Mouse (Mus musculus) ES-E14 (cell line): Measurements from ENCODE around the gene Asz1. TPM values are rescaled to one million over a fixed set of nuclear protein-coding genes. Genes with fewer than 3 reads are reported as not detected.

ENCODE experiments used
- DNase-seq: peaks from one replicate; pipeline ENCODE4 v3.0.0-alpha.2; 2013; ENCODE audit warnings: low read depth, low spot score
- H3K27ac ChIP-seq: 2 replicates; pipeline ENCODE4 v1.5.1; 2012; ENCODE audit warnings: low read depth, mild to moderate bottlenecking, low read length, moderate library complexity, mixed read lengths; ENCODE audit not compliant: poor library complexity, insufficient read depth, severe bottlenecking
- H3K36me3 ChIP-seq: 2 replicates; pipeline ENCODE4 v1.6.1; 2012; ENCODE audit warnings: mild to moderate bottlenecking, low read length, moderate library complexity, mixed read lengths; ENCODE audit not compliant: control insufficient read depth, poor library complexity, insufficient read depth, severe bottlenecking
- H3K4me1 ChIP-seq, 2 experiments: fragments of 150-350 bp in 1 of 2; sonication (generic) in 1 of 2; 2 replicates each; pipeline ENCODE4 v1.6.1; 2012; ENCODE audit warnings: low read length in 2 of 2, mild to moderate bottlenecking in 1 of 2, mixed read lengths in 1 of 2; ENCODE audit not compliant: control insufficient read depth in 2 of 2, insufficient read depth in 2 of 2, poor library complexity in 1 of 2
- H3K4me3 ChIP-seq, 2 experiments: fragments of 150-350 bp in 1 of 2; sonication (generic) in 1 of 2; 2 replicates each; pipeline ENCODE4 v1.5.1; 2012; ENCODE audit warnings: low read length in 2 of 2, low read depth in 1 of 2, mild to moderate bottlenecking in 1 of 2, mixed read lengths in 1 of 2; ENCODE audit not compliant: insufficient read depth in 1 of 2, poor library complexity in 1 of 2, severe bottlenecking in 1 of 2
- H3K9ac ChIP-seq: 2 replicates; pipeline ENCODE4 v1.6.1; 2012; ENCODE audit warnings: low read depth, mild to moderate bottlenecking, low read length, mixed read lengths; ENCODE audit not compliant: poor library complexity, insufficient read depth, severe bottlenecking
- H3K9me3 ChIP-seq: fragments of 150-350 bp; sonication (generic); 2 replicates; pipeline ENCODE4 v1.6.1; 2012; ENCODE audit warnings: low read depth, mild to moderate bottlenecking, low read length; ENCODE audit not compliant: control insufficient read depth, insufficient read depth
- CHD2 ChIP-seq: IDR thresholded peaks from 2 replicates; pipeline ENCODE4 v1.6.1; 2014; ENCODE audit warnings: mild to moderate bottlenecking, low read depth, low read length, inconsistent platforms
- HCFC1 ChIP-seq: IDR thresholded peaks from 2 replicates; pipeline ENCODE4 v1.6.1; 2012; ENCODE audit warnings: low read length, inconsistent platforms, borderline replicate concordance; ENCODE audit not compliant: insufficient read depth
- MAFK ChIP-seq: IDR thresholded peaks from 2 replicates; pipeline ENCODE4 v1.6.1; 2014; ENCODE audit warnings: mild to moderate bottlenecking, low read depth, low read length, inconsistent platforms; ENCODE audit not compliant: insufficient read depth
- ZC3H11A ChIP-seq: IDR thresholded peaks from 2 replicates; pipeline ENCODE4 v1.6.1; 2012; ENCODE audit warnings: low read depth, mild to moderate bottlenecking, inconsistent platforms, low read length, borderline replicate concordance
- ZNF384 ChIP-seq: IDR thresholded peaks from 2 replicates; pipeline ENCODE4 v1.6.1; 2012; ENCODE audit warnings: low read depth, low read length, inconsistent platforms
- in situ Hi-C, 2 experiments: fragments of 600-800 bp; cut with MboI; formaldehyde crosslinking; loops; one replicate each; pipeline ENCODE4 v1.15.1; 2025; ENCODE audit warnings: low sequenced_read_pairs in 2 of 2, inconsistent platforms in 1 of 2; ENCODE audit not compliant: unreplicated experiment in 2 of 2
- total RNA-seq: library from RNA; depleted of rRNA; stranded (reverse); fragments of 300-350 nt; gene quantifications from 2 replicates; pipeline ENCODE4 v1.2.3, GENCODE M21; 2012

The Asz1 gene
- total RNA-seq, 1 experiment: 1.6 TPM

DNA sequence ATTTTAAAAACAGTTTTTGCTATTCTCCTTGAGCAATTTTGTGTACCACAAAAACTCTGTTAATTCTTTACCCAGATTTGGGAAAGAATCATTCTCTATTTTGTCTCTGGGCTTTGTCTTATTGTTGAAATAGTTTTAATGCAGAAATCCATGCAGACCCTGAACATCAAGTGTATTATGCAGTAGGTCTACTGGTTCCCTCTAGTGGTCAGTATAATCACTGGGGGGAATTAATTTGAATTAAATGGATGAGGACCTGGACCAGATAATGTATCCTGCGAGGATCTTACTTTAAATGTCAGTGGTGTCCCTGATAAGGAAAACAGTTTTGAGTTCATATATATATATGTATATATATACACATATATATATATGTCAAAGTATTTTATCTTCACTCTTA lies 30.2 kb downstream of the Asz1 start:
- in situ Hi-C loops: loop anchor here in 1 of 2 experiments (25.0 kb wide), 1 partner anchor 734 kb away; no protein-coding TSS in a partner anchor
- Histone ChIP-seq H3K4me3 (no peak overlapping the region), H3K9me3 (no peaks in the 10 kb centered on the region), H3K4me1 (no peaks in the 10 kb centered on the region), H3K36me3 (no peaks in the 10 kb centered on the region), H3K27ac (no peak overlapping the region), H3K9ac (no peak overlapping the region)
- TF ChIP-seq ZNF384: no peak
- no peak for TF ChIP-seq HCFC1
- no peak for TF ChIP-seq CHD2
- no peak for TF ChIP-seq MAFK
- TF ChIP-seq ZC3H11A: no peak
- DNase-seq: peak; percentile 12

GRCm38 (mm10) chr6:18076986-18077385 lies 31.9 kb downstream of the Asz1 start:
- H3K9ac ChIP-seq: no peak overlapping the region
- no peak for DNase-seq
- no peaks in the 10 kb centered on the region for H3K9me3 ChIP-seq
- TF ChIP-seq ZC3H11A: no peak
- TF ChIP-seq ZNF384: no peak
- TF ChIP-seq MAFK: no peak
- no peak for TF ChIP-seq CHD2
- no peak for TF ChIP-seq HCFC1
- no peaks in the 10 kb centered on the region for H3K4me1 ChIP-seq
- in situ Hi-C loops: loop anchor here in 1 of 2 experiments (25.0 kb wide), 1 partner anchor 735 kb away; no protein-coding TSS in a partner anchor
- H3K27ac ChIP-seq: no peak overlapping the region
- H3K36me3 ChIP-seq: no peaks in the 10 kb centered on the region
- H3K4me3 ChIP-seq: no peak overlapping the region

DNA sequence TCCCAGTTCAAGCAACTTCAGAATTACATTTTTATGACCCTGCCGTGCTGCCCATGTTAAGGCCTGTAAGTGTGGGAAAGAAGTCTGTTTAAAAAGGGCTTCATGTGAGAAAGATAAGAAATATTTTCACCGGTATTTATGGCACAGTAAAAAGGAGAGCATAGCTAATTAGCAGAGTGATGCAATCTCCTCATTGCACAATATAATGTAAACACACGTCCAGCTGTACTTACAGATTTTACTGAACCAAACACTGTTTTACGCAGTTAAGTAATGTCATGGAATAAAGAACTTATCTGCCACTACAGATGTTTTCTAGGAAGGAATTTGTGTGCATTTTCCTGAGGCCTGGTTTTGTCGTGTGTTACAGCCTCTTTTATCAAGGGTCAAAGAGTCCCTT lies 32.3 kb downstream of the Asz1 start:
- Histone ChIP-seq H3K4me3 (no peak overlapping the region), H3K27ac (no peak overlapping the region)
- in situ Hi-C loops: loop anchor here in 1 of 2 experiments (25.0 kb wide), 1 partner anchor 736 kb away; no protein-coding TSS in a partner anchor

DNA sequence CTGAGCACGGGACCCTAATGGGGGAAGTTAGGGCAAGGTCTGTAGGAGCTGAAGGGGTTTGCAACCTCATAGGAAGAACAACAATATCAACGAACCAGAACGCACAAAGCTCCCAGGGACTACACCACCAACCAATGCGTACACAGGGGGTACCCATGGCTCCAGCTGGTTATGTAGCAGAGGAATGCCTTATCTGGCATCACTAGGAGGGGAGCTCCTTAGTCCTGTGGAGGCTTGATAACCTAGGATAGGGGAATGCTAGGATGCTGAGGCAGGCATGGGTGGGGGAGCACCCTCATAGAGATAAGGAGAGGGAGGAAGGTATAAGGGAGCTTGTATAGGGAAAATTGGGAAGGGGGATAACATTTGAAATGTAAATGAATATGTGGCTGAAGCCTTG lies 51.0 kb downstream of the Asz1 start:
- no peak overlapping the region for H3K27ac ChIP-seq
- TF ChIP-seq HCFC1 (no peak), ZNF384 (no peak), MAFK (no peak), ZC3H11A (no peak), CHD2 (no peak)
- no peaks in the 10 kb centered on the region for H3K9me3 ChIP-seq
- no peak for DNase-seq
- H3K4me1 ChIP-seq: no peaks in the 10 kb centered on the region
- H3K9ac ChIP-seq: no peak overlapping the region
- no peaks in the 10 kb centered on the region for H3K36me3 ChIP-seq
- H3K4me3 ChIP-seq: no peak overlapping the region
- in situ Hi-C loops: no loop called here

More for the DNA sequence above, 32.3 kb downstream of the Asz1 start:
- TF ChIP-seq HCFC1: no peak
- H3K4me1 ChIP-seq: no peaks in the 10 kb centered on the region
- DNase-seq: no peak
- H3K36me3 ChIP-seq: no peaks in the 10 kb centered on the region
- no peak overlapping the region for H3K9ac ChIP-seq
- H3K9me3 ChIP-seq: no peaks in the 10 kb centered on the region

DNA sequence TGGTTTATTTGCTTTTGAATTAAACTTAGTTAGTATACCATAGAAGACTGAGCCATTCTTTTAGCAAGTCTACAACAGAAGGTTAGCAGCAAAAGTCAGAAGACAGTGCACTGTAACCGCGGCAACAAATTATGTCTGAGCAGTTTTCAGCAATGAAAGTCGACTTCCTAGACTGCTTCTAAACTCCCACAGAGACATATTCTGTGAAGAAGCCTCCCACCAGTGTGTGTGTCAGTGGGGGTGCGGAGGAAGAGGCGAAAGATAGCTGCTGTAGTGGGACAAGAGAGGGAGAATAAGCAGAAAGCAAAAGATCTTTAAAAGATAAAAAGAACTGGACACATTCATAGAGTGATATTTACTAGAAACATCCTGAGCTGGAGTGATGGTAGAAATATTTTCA lies 57.2 kb downstream of the Asz1 start:
- no peak for TF ChIP-seq HCFC1
- TF ChIP-seq CHD2: no peak
- TF ChIP-seq ZNF384: no peak
- no peak for TF ChIP-seq MAFK
- TF ChIP-seq ZC3H11A: no peak
- H3K9ac ChIP-seq: no peak overlapping the region
- H3K36me3 ChIP-seq: no peaks in the 10 kb centered on the region
- no peaks in the 10 kb centered on the region for H3K4me1 ChIP-seq
- in situ Hi-C loops: no loop called here
- no peaks in the 10 kb centered on the region for H3K9me3 ChIP-seq
- no peak for DNase-seq
- no peak overlapping the region for H3K27ac ChIP-seq
- no peak overlapping the region for H3K4me3 ChIP-seq
